Mouse (Mus musculus) MEL (cell line): ENCODE results near the gene H2afv. TPM values are rescaled to one million over a fixed set of nuclear protein-coding genes. Genes with fewer than 3 reads are reported as not detected.
A peak's percentile ranks its signal among the peaks of the same experiment; 100 is the strongest.

Source experiments
- DNase-seq: peaks from one replicate; pipeline ENCODE4 v3.0.0; 2011; ENCODE audit warnings: low read depth, low spot score
- H3K27ac ChIP-seq: 2 replicates; pipeline ENCODE4 v1.5.1; 2012; ENCODE audit warnings: low read depth, mild to moderate bottlenecking, control low read depth, low read length, moderate library complexity; ENCODE audit not compliant: control insufficient read depth
- H3K27me3 ChIP-seq, 2 experiments: fragments of 150-350 bp in 1 of 2; sonication (generic) in 1 of 2; 2 replicates each; pipeline ENCODE4 v1.6.1; 2012; ENCODE audit warnings: low read length in 2 of 2, mild to moderate bottlenecking in 2 of 2, improper control_type of control experiment in 1 of 2, moderate library complexity in 1 of 2; ENCODE audit not compliant: insufficient read depth in 2 of 2, control insufficient read depth in 1 of 2
- H3K36me3 ChIP-seq, 2 experiments: 2 replicates each; pipeline ENCODE4 v1.6.1; 2012 to 2014; ENCODE audit warnings: low read length in 2 of 2, improper control_type of control experiment in 1 of 2, inconsistent platforms in 1 of 2, mild to moderate bottlenecking in 1 of 2; ENCODE audit not compliant: insufficient read depth in 2 of 2, control insufficient read depth in 1 of 2
- H3K4me1 ChIP-seq, 2 experiments: fragments of 150-350 bp in 1 of 2; sonication (generic) in 1 of 2; 2 replicates each; pipeline ENCODE4 v1.6.1; 2012; ENCODE audit warnings: low read length in 2 of 2, improper control_type of control experiment in 1 of 2, mild to moderate bottlenecking in 1 of 2; ENCODE audit not compliant: insufficient read depth in 2 of 2, control insufficient read depth in 1 of 2
- H3K4me3 ChIP-seq, 2 experiments: fragments of 150-350 bp in 1 of 2; sonication (generic) in 1 of 2; 2 replicates each; pipeline ENCODE4 v1.5.1; 2012; ENCODE audit warnings: low read depth in 2 of 2, low read length in 2 of 2, mild to moderate bottlenecking in 2 of 2, moderate library complexity in 2 of 2, control low read depth in 1 of 2, improper control_type of control experiment in 1 of 2; ENCODE audit not compliant: control insufficient read depth in 1 of 2, insufficient read depth in 1 of 2
- H3K79me2 ChIP-seq: 2 replicates; pipeline ENCODE4 v1.6.1; 2012; ENCODE audit warnings: mild to moderate bottlenecking, low read length, moderate library complexity; ENCODE audit not compliant: control insufficient read depth, poor library complexity, insufficient read depth
- H3K9ac ChIP-seq: 2 replicates; pipeline ENCODE4 v1.6.1; 2012; ENCODE audit warnings: low read depth, mild to moderate bottlenecking, control low read depth, low read length, moderate library complexity; ENCODE audit not compliant: control insufficient read depth, poor library complexity, severe bottlenecking
- H3K9me3 ChIP-seq: fragments of 150-350 bp; sonication (generic); replicated peaks from 2 replicates; pipeline ENCODE4 v1.6.1; 2012; ENCODE audit warnings: mild to moderate bottlenecking, low read length, improper control_type of control experiment, moderate library complexity; ENCODE audit not compliant: insufficient read depth
- CHD1 ChIP-seq: IDR thresholded peaks from 2 replicates; pipeline ENCODE4 v1.6.1; 2012; ENCODE audit warnings: low read depth, mild to moderate bottlenecking, inconsistent platforms, low read length, improper control_type of control experiment
- CHD2 ChIP-seq: IDR thresholded peaks from 2 replicates; pipeline ENCODE4 v1.6.1; 2011; ENCODE audit warnings: low read length, improper control_type of control experiment
- CTCF ChIP-seq, 3 experiments: IDR thresholded peaks in 2 of 3; conservative IDR thresholded peaks in 1 of 3; 2 replicates each; pipeline ENCODE4 v1.5.1; 2011 to 2012; ENCODE audit warnings: low read length in 3 of 3, low read depth in 2 of 3, mild to moderate bottlenecking in 2 of 3, improper control_type of control experiment in 1 of 3, inconsistent platforms in 1 of 3, mixed read lengths in 1 of 3, moderate library complexity in 1 of 3; ENCODE audit not compliant: control insufficient read depth in 1 of 3, insufficient read depth in 1 of 3, poor library complexity in 1 of 3, severe bottlenecking in 1 of 3
- EP300 ChIP-seq, 2 experiments: IDR thresholded peaks; 2 replicates each; pipeline ENCODE4 v1.6.1; 2011; ENCODE audit warnings: improper control_type of control experiment in 2 of 2, low read length in 2 of 2, low read depth in 1 of 2, mild to moderate bottlenecking in 1 of 2
- ETS1 ChIP-seq: IDR thresholded peaks from 2 replicates; pipeline ENCODE4 v1.6.1; 2012; ENCODE audit warnings: low read depth, mild to moderate bottlenecking, inconsistent platforms, low read length, improper control_type of control experiment, moderate library complexity
- GABPA ChIP-seq: IDR thresholded peaks from 2 replicates; pipeline ENCODE4 v1.6.1; 2012; ENCODE audit warnings: low read depth, mild to moderate bottlenecking, inconsistent platforms, low read length, improper control_type of control experiment, moderate library complexity
- GATA1 ChIP-seq: IDR thresholded peaks from 2 replicates; pipeline ENCODE4 v1.6.1; 2011; ENCODE audit warnings: low read depth, low read length, improper control_type of control experiment
- KAT2A ChIP-seq: conservative IDR thresholded peaks from 2 replicates; pipeline ENCODE4 v1.6.1; 2012; ENCODE audit warnings: low read depth, low read length, improper control_type of control experiment, inconsistent platforms
- MAFK ChIP-seq: IDR thresholded peaks from 2 replicates; pipeline ENCODE4 v1.6.1; 2011; ENCODE audit warnings: low read depth, mild to moderate bottlenecking, low read length, improper control_type of control experiment, borderline replicate concordance
- MAX ChIP-seq: IDR thresholded peaks from 2 replicates; pipeline ENCODE4 v1.6.1; 2011; ENCODE audit warnings: low read length, improper control_type of control experiment
- MXI1 ChIP-seq: IDR thresholded peaks from 2 replicates; pipeline ENCODE4 v1.6.1; 2011; ENCODE audit warnings: mild to moderate bottlenecking, low read depth, low read length, improper control_type of control experiment
- MYB ChIP-seq: IDR thresholded peaks from 2 replicates; pipeline ENCODE4 v1.6.1; 2011; ENCODE audit warnings: mild to moderate bottlenecking, low read depth, low read length, improper control_type of control experiment
- RCOR1 ChIP-seq: IDR thresholded peaks from 2 replicates; pipeline ENCODE4 v1.6.1; 2012; ENCODE audit warnings: low read depth, mild to moderate bottlenecking, inconsistent platforms, low read length, improper control_type of control experiment
- SIN3A ChIP-seq: IDR thresholded peaks from 2 replicates; pipeline ENCODE4 v1.6.1; 2012; ENCODE audit warnings: low read length, improper control_type of control experiment, inconsistent platforms
- TAL1 ChIP-seq: IDR thresholded peaks from 2 replicates; pipeline ENCODE4 v1.6.1; 2012; ENCODE audit warnings: mild to moderate bottlenecking, inconsistent platforms, low read length, moderate library complexity, mixed read lengths
- TBP ChIP-seq: IDR thresholded peaks from 2 replicates; pipeline ENCODE4 v1.8.0; 2011; ENCODE audit warnings: low read depth, low read length, improper control_type of control experiment
- USF1 ChIP-seq: IDR thresholded peaks from 2 replicates; pipeline ENCODE4 v1.6.1; 2014; ENCODE audit warnings: low read depth, mild to moderate bottlenecking, inconsistent platforms, low read length, improper control_type of control experiment, moderate library complexity
- ZC3H11A ChIP-seq: IDR thresholded peaks from 2 replicates; pipeline ENCODE4 v1.6.1; 2012; ENCODE audit warnings: low read depth, mild to moderate bottlenecking, inconsistent platforms, low read length, improper control_type of control experiment
- ZKSCAN1 ChIP-seq: IDR thresholded peaks from 2 replicates; pipeline ENCODE4 v1.6.1; 2012; ENCODE audit warnings: low read depth, mild to moderate bottlenecking, inconsistent platforms, low read length, improper control_type of control experiment, moderate library complexity
- ZNF384 ChIP-seq: IDR thresholded peaks from 2 replicates; pipeline ENCODE4 v1.6.1; 2012; ENCODE audit warnings: low read depth, mild to moderate bottlenecking, inconsistent platforms, low read length, improper control_type of control experiment
- polyA plus RNA-seq, 2 experiments: library from polyadenylated mRNA; stranded (reverse) in 1 of 2; unstranded in 1 of 2; fragments of >175 nt in 1 of 2; fragments of >200 nt in 1 of 2; gene quantifications; 2 replicates each; pipeline versions ENCODE4 v1.2.1 to v1.2.4; 2012; ENCODE audit warnings: low replicate concordance in 2 of 2, low read depth in 1 of 2; ENCODE audit not compliant: insufficient read length in 2 of 2, insufficient read depth in 1 of 2, missing spikeins in 1 of 2
- total RNA-seq: library from RNA; depleted of rRNA; stranded (reverse); fragments of 300-350 nt; gene quantifications from 2 replicates; pipeline ENCODE4 v1.2.3, GENCODE M21; 2012

Gene H2afv
- total and polyA plus RNA-seq, 3 experiments = 97.2 to 159 TPM; not detected in 1

- peaks cover 2 to 34% of the 10 kb centered on the region in 2 experiments; a peak in 3 of 4 replicates for H3K36me3 ChIP-seq
- TF ChIP-seq MYB (0 out of 2 replicates have a peak, but pooled peaks have one; percentile 6), ZNF384 (no peak), TAL1 (no peak), ZKSCAN1 (no peak), GATA1 (no peak), CHD2 (no peak), SIN3A (peak; percentile 12), CHD1 (no peak), GABPA (no peak), ETS1 (no peak), TBP (0 out of 2 replicates have a peak, but pooled peaks have one; percentile 2), CTCF (IDR thresholded peaks at IDR 0.05 in 2 of 3, conservative IDR thresholded peaks at IDR 0.05 in 1 of 3; ENCODE audit: control insufficient read depth in 1 of 3, insufficient read depth in 1 of 3, low read depth in 2 of 3, low read length in 3 of 3, poor library complexity in 1 of 3, severe bottlenecking in 1 of 3) (no peak), EP300 (IDR thresholded peaks at IDR 0.05; ENCODE audit: low read depth in 1 of 2, low read length in 2 of 2) (no peak), MAFK (no peak), ZC3H11A (no peak), USF1 (no peak)
- H3K9ac ChIP-seq = peak overlapping the region; percentile 99
- H3K27me3 ChIP-seq = no peaks in the 10 kb centered on the region
- no peaks in the 10 kb centered on the region for H3K9me3 ChIP-seq
- peaks cover 55% of the 10 kb centered on the region for H3K79me2 ChIP-seq
- peak overlapping the region; percentile 76 to 94 for H3K4me3 ChIP-seq
- H3K27ac ChIP-seq = peak overlapping the region; percentile 71
- peaks cover 16 to 20% of the 10 kb centered on the region in 2 experiments; a peak in 3 of 4 replicates for H3K4me1 ChIP-seq
- peak; percentile 43 for DNase-seq
Observed at GRCm38 (mm10) chr11:6474381-6474780, 30.1 kb upstream of the H2afv start.

GRCm38 (mm10) chr11:6472076-6472475 is 27.8 kb upstream of the H2afv start:
- peak overlapping the region; percentile 7; the same call in 1 of the 2 replicates for H3K27ac ChIP-seq

More at GRCm38 (mm10) chr11:6472076-6472475, 27.8 kb upstream of the H2afv start:
- Histone ChIP-seq H3K9ac (peak overlapping the region; percentile 99), H3K79me2 (peaks cover 64% of the 10 kb centered on the region)
- peak; percentile 71 for DNase-seq
- 0 out of 2 replicates have a peak, but pooled peaks have one; percentile 31 for TF ChIP-seq MXI1
- TF ChIP-seq MAX = 0 out of 2 replicates have a peak, but pooled peaks have one; percentile 1
- no peak for TF ChIP-seq RCOR1
- no peak for TF ChIP-seq KAT2A
- TF ChIP-seq, all 39 proteins: peak for 2
- peak overlapping the region; percentile 58 to 76 for H3K4me3 ChIP-seq
- peaks cover 16 to 26% of the 10 kb centered on the region in 2 experiments; a peak in 3 of 4 replicates for H3K4me1 ChIP-seq
- H3K9me3 ChIP-seq = no peaks in the 10 kb centered on the region
- no peaks in the 10 kb centered on the region for H3K27me3 ChIP-seq
- peaks cover 6 to 40% of the 10 kb centered on the region in 2 experiments; a peak in 3 of 4 replicates for H3K36me3 ChIP-seq
